Mouse (Mus musculus) kidney, postnatal 0 days (tissue): ENCODE results near the gene Tyk2. TPM values are rescaled to one million over a fixed set of nuclear protein-coding genes. Genes with fewer than 3 reads are reported as not detected.

ENCODE experiments used
- ATAC-seq: fragments of 200-750 bp; cut with Nextera tagmentation; replicated peaks from 2 replicates; pipeline ENCODE4 v1.8.0; 2017; ENCODE audit warnings: low read depth, moderate number of reproducible peaks, moderate TSS enrichment, moderate library complexity; ENCODE audit not compliant: low FRiP score
- DNase-seq: peaks from one replicate; pipeline ENCODE4 v3.0.0-alpha.2; 2016; ENCODE audit warnings: low spot score
- H3K27ac ChIP-seq: fragments of 300-500 bp; sonication (generic); 2 replicates; pipeline ENCODE4 v1.5.1; 2014; ENCODE audit warnings: mild to moderate bottlenecking
- H3K27me3 ChIP-seq: fragments of 300-500 bp; sonication (generic); 2 replicates; pipeline ENCODE4 v1.6.1; 2014; ENCODE audit warnings: low read length, mixed read lengths; ENCODE audit not compliant: insufficient read depth
- H3K36me3 ChIP-seq: fragments of 300-500 bp; sonication (generic); 2 replicates; pipeline ENCODE4 v1.6.1; 2014; ENCODE audit warnings: low read length, mixed read lengths; ENCODE audit not compliant: insufficient read depth
- H3K4me1 ChIP-seq: fragments of 300-500 bp; sonication (generic); replicated peaks from 2 replicates; pipeline ENCODE4 v1.6.1; 2014; ENCODE audit warnings: antibody characterized with exemption, low read length, mixed read lengths; ENCODE audit not compliant: insufficient read depth
- H3K4me2 ChIP-seq: fragments of 300-500 bp; sonication (generic); 2 replicates; pipeline ENCODE4 v1.6.1; 2014; ENCODE audit warnings: mild to moderate bottlenecking, low read length, moderate library complexity, mixed read lengths
- H3K4me3 ChIP-seq: fragments of 300-500 bp; sonication (generic); replicated peaks from 2 replicates; pipeline ENCODE4 v1.5.1; 2014; ENCODE audit warnings: low read depth, low read length
- H3K9ac ChIP-seq: fragments of 300-500 bp; sonication (generic); 2 replicates; pipeline ENCODE4 v1.6.1; 2014; ENCODE audit warnings: low read depth, low read length
- H3K9me3 ChIP-seq: fragments of 300-500 bp; sonication (generic); replicated peaks from 2 replicates; pipeline ENCODE4 v1.6.1; 2016; ENCODE audit warnings: low read length, inconsistent platforms, mixed read lengths
- CTCF ChIP-seq: IDR thresholded peaks from 2 replicates; pipeline ENCODE4 v1.5.1; 2016; ENCODE audit warnings: antibody characterized with exemption, low read depth, mild to moderate bottlenecking, moderate library complexity
- WGBS: fragments of 180-500 bp; shearing (Covaris S2); extraction: QIAGEN DNeasy Blood & Tissue Kit; methylation state at CpG from one replicate; pipeline ENCODE4 v1.1.7; 2014; 5-methylcytosine and 5-hydroxymethylcytosine counted together
- polyA plus RNA-seq: library from polyadenylated mRNA; unstranded; fragments of >200 nt; fragmentation: Nextera tagmentation; extraction: Ambion mirVana; gene quantifications from 2 replicates; pipeline ENCODE4 v1.2.1, GENCODE M21; 2015

Tyk2 gene
- polyA plus RNA-seq, 1 experiment from 2014 or later: 8.6 TPM

- H3K36me3 ChIP-seq: peaks cover 55% of the 10 kb centered on the region
- H3K4me3 ChIP-seq: no peak overlapping the region
- H3K27me3 ChIP-seq: no peaks in the 10 kb centered on the region
- peaks cover 16% of the 10 kb centered on the region; the same call in 1 of the 2 replicates for H3K4me1 ChIP-seq
- ATAC-seq (no peak), DNase-seq (no peak)
- H3K27ac ChIP-seq: no peak overlapping the region
- H3K9ac ChIP-seq: no peak overlapping the region
- no peak overlapping the region for H3K4me2 ChIP-seq
- no peak for TF ChIP-seq CTCF
- H3K9me3 ChIP-seq: no peaks in the 10 kb centered on the region
- 97% methylated on average over 3 of the region's 3 CpGs for WGBS
Measured at GRCm38 (mm10) chr9:21144361-21144760, 13.3 kb upstream of the Tyk2 start.

- Histone ChIP-seq H3K27me3 (no peaks in the 10 kb centered on the region), H3K27ac (no peak overlapping the region), H3K36me3 (peaks cover 59% of the 10 kb centered on the region), H3K9me3 (no peaks in the 10 kb centered on the region), H3K4me2 (no peak overlapping the region), H3K9ac (no peak overlapping the region), H3K4me3 (no peak overlapping the region), H3K4me1 (peaks cover 6% of the 10 kb centered on the region; the same call in 1 of the 2 replicates)
- TF ChIP-seq CTCF: no peak
- no peak for ATAC-seq
- 89% methylated on average over 14 of the region's 14 CpGs for WGBS
- DNase-seq: no peak
Measured at GRCm38 (mm10) chr9:21141922-21142321, 10.9 kb upstream of the Tyk2 start.

GRCm38 (mm10) chr9:21138386-21138785 is 7.3 kb upstream of the Tyk2 start:
- WGBS: 72% methylated on average over 4 of the region's 4 CpGs
- H3K9me3 ChIP-seq: no peaks in the 10 kb centered on the region
- no peak overlapping the region for H3K4me2 ChIP-seq
- no peak overlapping the region for H3K27ac ChIP-seq
- no peak overlapping the region for H3K4me3 ChIP-seq
- ATAC-seq (no peak), DNase-seq (no peak)
- no peak for TF ChIP-seq CTCF
- no peaks in the 10 kb centered on the region for H3K4me1 ChIP-seq
- no peaks in the 10 kb centered on the region for H3K27me3 ChIP-seq
- no peak overlapping the region for H3K9ac ChIP-seq
- H3K36me3 ChIP-seq: peaks cover 44% of the 10 kb centered on the region

GRCm38 (mm10) chr9:21137229-21137628 is 6.2 kb upstream of the Tyk2 start:
- TF ChIP-seq CTCF: peak; percentile 83
- 49% methylated on average over 3 of the region's 3 CpGs for WGBS
- peak; percentile 69 for DNase-seq

GRCm38 (mm10) chr9:21136401-21136800 is 5.4 kb upstream of the Tyk2 start:
- no peaks in the 10 kb centered on the region for H3K4me1 ChIP-seq
- H3K27me3 ChIP-seq: no peaks in the 10 kb centered on the region
- 76% methylated on average over 6 of the region's 6 CpGs for WGBS
- no peak for TF ChIP-seq CTCF
- H3K9ac ChIP-seq: no peak overlapping the region
- peaks cover 27% of the 10 kb centered on the region for H3K36me3 ChIP-seq
- H3K9me3 ChIP-seq: no peaks in the 10 kb centered on the region
- H3K4me3 ChIP-seq: no peak overlapping the region
- DNase-seq (no peak), ATAC-seq (no peak)
- H3K4me2 ChIP-seq: no peak overlapping the region
- H3K27ac ChIP-seq: no peak overlapping the region

More at GRCm38 (mm10) chr9:21137229-21137628, 6.2 kb upstream of the Tyk2 start:
- Histone ChIP-seq H3K9me3 (no peaks in the 10 kb centered on the region), H3K36me3 (peaks cover 34% of the 10 kb centered on the region), H3K4me3 (no peak overlapping the region), H3K9ac (no peak overlapping the region), H3K4me2 (no peak overlapping the region), H3K27me3 (no peaks in the 10 kb centered on the region), H3K27ac (no peak overlapping the region), H3K4me1 (no peaks in the 10 kb centered on the region)
- ATAC-seq: no peak

- no peak for TF ChIP-seq CTCF
- H3K4me3 ChIP-seq: no peak overlapping the region
- DNase-seq (no peak), ATAC-seq (no peak)
- no peak overlapping the region for H3K27ac ChIP-seq
- 59% methylated on average over 1 of the region's 1 CpGs for WGBS
- H3K4me1 ChIP-seq: no peaks in the 10 kb centered on the region
- no peaks in the 10 kb centered on the region for H3K9me3 ChIP-seq
- no peaks in the 10 kb centered on the region for H3K27me3 ChIP-seq
- H3K9ac ChIP-seq: no peak overlapping the region
- H3K36me3 ChIP-seq: peaks cover 23% of the 10 kb centered on the region
- no peak overlapping the region for H3K4me2 ChIP-seq
Measured at GRCm38 (mm10) chr9:21135941-21136381, 4.9 kb upstream of the Tyk2 start.

- H3K4me1 ChIP-seq: no peaks in the 10 kb centered on the region
- H3K27ac ChIP-seq: peak overlapping the region; percentile 19; the same call in 1 of the 2 replicates
- DNase-seq (no peak), ATAC-seq (no peak)
- 72% methylated on average over 4 of the region's 4 CpGs for WGBS
- no peak overlapping the region for H3K4me3 ChIP-seq
- H3K4me2 ChIP-seq: no peak overlapping the region
- peaks cover 18% of the 10 kb centered on the region for H3K36me3 ChIP-seq
- no peak overlapping the region for H3K9ac ChIP-seq
- TF ChIP-seq CTCF: no peak
- no peaks in the 10 kb centered on the region for H3K27me3 ChIP-seq
- H3K9me3 ChIP-seq: no peaks in the 10 kb centered on the region
Measured at GRCm38 (mm10) chr9:21135329-21135890, 4.4 kb upstream of the Tyk2 start.
